Mouse (Mus musculus) brain, embryonic 18.5 days (tissue): ENCODE data around the gene Pon2.
"Not testable (repeated sequence)": the region's sequence is repeated elsewhere in the genome, so short reads cannot be mapped to it uniquely, and the experiment has no call there.

Experiments
- DNase-seq: peaks from one replicate; pipeline ENCODE4 v3.0.0-alpha.2; 2012; ENCODE audit warnings: low read depth, low spot score

Gene Pon2

GRCm38 (mm10) chr6:5230261-5230660, 68.0 kb downstream of the Pon2 start:
- no peak for DNase-seq

GRCm38 (mm10) chr6:5223551-5223950, 74.7 kb downstream of the Pon2 start:
- not testable (repeated sequence) for DNase-seq

GRCm38 (mm10) chr6:5222080-5222479, 76.2 kb downstream of the Pon2 start:
- no peak for DNase-seq

GRCm38 (mm10) chr6:5218190-5218589, 80.1 kb downstream of the Pon2 start:
- no peak for DNase-seq
